Mouse (Mus musculus) adrenal gland, postnatal 10 days (tissue): ENCODE data around the gene Nt5dc1. TPM values are rescaled to one million over a fixed set of nuclear protein-coding genes. Genes with fewer than 3 reads are reported as not detected.
"Not testable (repeated sequence)": the region's sequence is repeated elsewhere in the genome, so short reads cannot be mapped to it uniquely, and the experiment has no call there.

Source experiments
- DNase-seq: peaks from one replicate; pipeline ENCODE4 v3.0.0; 2021; ENCODE audit warnings: mixed read lengths
- long read RNA-seq, 2 experiments: library from polyadenylated mRNA; stranded (forward); transcript quantifications; one replicate each; pipeline ENCODE4 v2.0.0; 2021
- total RNA-seq, 2 experiments: library from RNA; stranded (reverse); gene quantifications; 2 replicates each; pipeline ENCODE4 v1.2.3; 2021

The Nt5dc1 gene
- total RNA-seq: 10 to 100 TPM; 16.3 to 21.1 TPM
- long read RNA-seq, experiment 1, transcript Nt5dc1-201 (12 exons, 2,743 nt): major isoform, 12 of 22 reads
- long read RNA-seq, experiment 1, partial matches to known transcripts: 1 of 22 reads
- long read RNA-seq, experiment 1, other reads (novel, unspliced or antisense): 7 of 22 reads
- long read RNA-seq, experiment 2, transcript Nt5dc1-201 (12 exons, 2,743 nt): major isoform, 6 of 11 reads
- long read RNA-seq, experiment 2, partial matches to known transcripts: 0 of 11 reads
- long read RNA-seq, experiment 2, other reads (novel, unspliced or antisense): 3 of 11 reads

DNA sequence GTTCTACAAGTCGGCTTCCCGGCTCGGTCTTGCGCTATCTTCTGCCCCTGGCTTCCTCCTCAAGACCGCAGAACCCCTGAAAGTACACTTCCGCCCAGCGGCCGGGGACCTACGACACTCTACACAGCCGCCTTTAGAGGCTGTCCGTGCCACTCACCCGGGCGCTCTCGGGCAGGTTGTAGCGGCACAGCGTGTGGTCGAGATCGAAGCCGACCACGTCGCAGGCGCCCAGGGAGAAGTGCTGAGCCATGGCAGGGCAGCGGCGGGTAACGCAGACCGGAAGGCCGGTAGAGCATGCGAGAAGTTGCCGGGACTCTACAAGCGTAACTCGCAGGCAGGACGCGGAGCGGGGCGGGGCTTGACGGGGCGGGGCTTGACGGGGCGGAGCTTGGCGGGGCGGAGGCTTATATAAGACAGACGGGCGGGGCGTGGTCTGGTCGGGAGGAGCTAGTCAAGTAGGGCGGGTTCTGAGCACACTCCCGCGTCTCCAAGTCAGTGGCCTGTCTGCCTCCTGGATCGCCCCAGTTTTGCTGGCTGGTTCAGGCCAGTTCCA is at the start of gene Nt5dc1:
Nt5dc1 (minus strand) TSS at position 349 of the 553 bp plus-strand sequence.
- peak; percentile 99 for DNase-seq

DNA sequence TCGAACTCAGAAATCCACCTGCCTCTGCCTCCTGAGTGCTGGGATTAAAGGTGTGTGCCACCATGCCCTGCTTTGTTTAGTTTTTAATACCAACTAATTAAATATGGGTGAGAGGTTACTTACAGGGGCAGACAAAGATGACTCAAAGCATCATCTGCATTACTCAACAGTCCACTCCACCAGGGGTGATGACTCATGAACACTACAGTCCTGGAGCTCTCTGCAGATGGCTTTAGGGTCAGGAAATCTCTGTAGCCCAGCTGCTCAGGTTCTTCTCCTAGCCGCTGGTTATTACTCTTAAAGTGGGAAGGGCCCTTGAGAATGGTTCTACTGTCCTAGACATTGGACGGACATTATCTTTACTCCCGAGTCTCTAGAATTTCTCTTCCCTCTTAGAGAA is 46.0 kb upstream of the Nt5dc1 start:
- DNase-seq: no peak

DNA sequence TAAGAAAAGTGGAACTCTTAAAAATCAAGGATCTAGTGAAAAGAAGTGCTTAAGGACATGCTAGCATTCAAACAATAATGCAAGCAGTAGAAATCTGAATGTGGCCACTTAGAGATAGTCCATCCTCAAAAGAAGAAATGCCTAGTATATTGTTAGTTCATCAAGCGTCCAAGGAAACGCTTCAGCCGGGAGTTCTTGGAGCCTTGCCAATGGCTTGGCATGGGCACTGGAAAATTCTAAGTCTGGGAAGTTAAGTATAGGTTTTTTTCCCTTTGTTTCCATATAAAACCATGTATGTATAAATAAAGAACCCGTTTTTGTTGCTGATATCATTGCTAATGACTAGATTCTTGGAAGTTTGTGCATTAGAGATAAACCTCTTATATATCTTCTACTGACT is 43.1 kb upstream of the Nt5dc1 start:
- peak; percentile 61 for DNase-seq

DNA sequence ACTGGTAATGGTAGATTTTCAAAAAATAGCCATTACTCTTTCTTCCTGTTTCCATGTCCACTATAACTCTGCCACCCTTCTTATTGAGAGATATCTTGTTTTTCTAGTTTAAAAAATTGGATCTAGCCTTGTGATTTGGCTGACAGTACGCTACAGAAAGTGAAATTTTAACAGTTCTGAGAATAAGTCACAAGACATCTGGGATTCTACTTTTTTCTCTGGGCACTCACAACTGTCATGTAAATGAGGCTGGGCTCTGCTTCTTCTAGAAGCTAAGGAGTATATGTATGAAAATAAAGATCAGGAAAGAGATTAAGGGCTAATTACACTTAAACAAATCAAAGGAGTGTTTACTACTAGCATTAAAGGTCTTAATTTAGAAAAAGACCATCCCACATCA is 31.1 kb upstream of the Nt5dc1 start:
- DNase-seq: no peak

DNA sequence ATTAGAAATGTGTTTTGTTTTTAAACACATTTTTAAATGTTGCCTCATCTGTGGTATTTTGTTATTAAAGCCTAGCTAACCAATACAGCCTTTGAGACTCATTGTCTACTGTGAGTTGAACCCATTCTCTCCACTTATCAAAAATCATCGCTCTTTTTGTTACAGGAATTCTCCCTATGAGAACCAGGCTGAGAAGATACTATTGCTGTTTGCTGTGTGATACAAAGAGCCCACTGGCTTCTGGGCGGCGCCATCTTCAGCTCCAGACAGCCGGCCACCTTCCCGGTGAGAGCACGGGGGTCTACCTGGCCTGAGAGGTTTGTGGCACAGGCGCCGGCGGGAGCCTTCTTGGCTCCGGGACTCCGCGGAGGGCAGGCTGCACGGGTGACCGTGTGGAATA is 15.8 kb upstream of the Nt5dc1 start:
- DNase-seq: not testable (repeated sequence)

DNA sequence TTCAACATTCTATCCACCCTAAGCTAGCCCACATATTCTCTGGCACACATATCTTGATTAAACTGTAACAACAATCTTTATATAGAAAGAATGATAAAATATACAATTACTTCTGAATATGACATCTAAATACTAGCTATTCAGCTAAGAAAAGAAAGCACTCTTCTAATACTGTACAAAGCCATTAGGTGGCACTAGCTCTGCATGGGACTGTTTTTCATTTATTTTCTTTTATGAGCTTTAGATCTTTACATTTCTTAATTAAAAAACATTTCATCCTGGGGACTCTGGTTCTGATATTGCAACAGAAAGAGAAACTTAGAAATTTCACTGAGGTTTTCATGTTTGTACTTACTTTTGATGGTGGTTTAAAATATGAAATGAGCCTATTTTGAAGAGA is 13.4 kb upstream of the Nt5dc1 start:
- no peak for DNase-seq

DNA sequence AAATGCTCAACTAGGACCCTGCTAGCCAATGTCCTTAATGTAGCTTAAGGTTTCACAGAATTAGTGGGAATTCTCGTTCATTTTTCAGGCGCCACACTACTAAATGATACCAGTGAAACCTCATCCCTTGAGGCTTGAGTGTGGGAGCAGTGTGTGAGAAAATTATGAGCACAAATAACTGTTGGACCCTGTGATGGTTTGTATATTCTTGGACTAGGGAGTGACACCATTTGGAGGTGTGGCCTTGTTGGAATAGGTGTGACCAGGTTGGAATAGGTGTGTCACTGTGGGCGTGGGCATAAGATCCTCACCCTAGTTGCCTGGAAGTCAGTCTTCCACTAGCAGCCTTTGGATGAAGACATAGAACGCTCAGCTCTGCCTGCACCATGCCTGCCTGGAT is 442 bp upstream of the Nt5dc1 start:
- not testable (repeated sequence) for DNase-seq

DNA sequence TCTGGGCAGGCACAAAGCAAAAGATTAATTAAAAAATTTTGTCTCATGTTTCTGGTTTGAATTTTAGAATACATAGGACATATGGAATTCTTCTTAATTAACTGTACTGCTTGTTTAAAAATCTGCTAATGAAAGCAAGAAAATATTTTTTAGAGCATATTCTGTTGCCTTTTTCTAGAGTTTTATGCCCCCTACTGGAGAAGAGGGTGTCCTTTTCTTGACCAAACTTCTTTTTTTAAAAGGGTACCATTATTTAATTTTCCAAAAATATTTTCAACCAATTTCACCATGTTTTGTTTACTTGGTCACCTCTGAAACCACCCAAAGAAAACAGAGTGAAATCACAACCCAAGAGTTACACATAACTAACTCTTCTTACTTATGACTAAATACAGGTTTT is 19.1 kb downstream of the Nt5dc1 start:
- no peak for DNase-seq

DNA sequence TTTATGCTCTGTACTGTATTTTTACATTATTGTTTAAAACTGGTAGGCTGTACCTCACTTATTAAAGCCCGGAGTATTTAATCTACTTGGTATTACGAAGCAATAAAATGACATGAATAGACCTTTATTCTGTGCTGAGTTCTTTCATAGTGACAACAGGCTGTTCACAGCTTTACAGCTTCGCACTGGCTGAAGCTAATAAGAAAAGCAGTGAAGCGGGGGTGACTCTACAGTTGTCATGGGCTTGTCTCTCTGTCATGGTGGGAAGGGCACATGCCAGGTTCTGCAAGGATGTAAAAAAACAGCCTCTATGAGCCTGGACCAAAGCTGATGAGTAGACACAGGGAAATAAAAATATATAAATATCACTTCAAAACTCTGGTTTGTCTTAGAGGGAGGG is 21.4 kb downstream of the Nt5dc1 start:
- DNase-seq: no peak

DNA sequence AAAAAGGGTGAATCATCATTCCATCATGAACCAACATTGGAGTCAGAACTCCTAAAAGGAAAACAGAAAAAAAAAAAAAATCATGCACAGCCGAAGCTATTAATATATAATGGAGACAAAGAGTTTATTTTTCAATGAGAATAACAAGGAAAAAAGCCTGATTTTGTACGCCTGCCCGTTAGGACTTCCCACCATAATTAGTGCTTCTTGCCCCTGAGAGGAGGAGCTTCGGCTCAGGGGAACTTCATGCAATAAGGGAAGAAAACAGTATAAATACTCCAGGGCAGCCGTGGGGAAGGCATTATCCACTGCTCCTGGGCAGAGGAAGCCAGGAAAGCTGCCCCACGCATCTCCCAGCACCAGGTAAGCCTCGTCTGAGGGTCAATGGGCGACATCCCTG is 28.7 kb downstream of the Nt5dc1 start, which contains the start of gene Col10a1:
Col10a1 (plus strand) TSS at position 301 of the 400 bp plus-strand sequence.
- no peak for DNase-seq

DNA sequence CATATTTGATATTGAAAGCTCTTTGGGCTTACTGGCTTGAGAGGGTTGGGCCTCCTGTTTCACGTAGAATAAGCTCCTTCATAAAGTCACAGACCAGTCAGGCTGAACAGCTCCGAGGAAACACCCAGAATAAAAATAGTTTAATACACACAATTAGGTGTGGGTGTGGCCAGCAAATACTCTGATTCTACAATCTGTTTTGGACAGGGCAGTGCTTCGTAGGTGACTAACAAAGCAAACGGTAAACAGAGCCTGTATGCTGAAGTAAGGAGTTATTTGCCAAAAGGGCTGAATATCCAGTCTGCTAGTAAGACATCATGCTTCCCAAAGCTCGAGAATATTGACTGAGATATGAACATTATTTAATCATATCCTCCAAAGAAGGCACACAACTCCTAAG is 32.7 kb downstream of the Nt5dc1 start:
- DNase-seq: no peak

DNA sequence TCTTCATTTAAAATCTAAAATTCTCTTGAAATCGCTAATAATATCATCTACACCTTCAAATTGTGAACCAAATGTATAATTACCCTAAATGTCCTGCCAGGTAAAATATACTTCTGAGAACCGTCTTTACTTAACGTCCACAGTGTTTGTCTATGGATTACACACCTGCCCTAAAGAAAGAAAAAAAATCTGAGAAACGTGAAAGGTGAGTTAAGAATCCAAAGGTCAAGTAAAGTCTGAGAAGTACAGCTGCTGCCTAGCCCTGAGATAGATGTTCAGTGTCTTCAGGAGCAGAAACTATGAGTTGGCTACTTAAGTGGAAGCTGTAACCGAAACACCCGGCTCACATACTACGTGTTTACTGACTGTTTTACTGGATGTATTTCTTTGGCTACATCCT is 45.0 kb downstream of the Nt5dc1 start:
- no peak for DNase-seq

DNA sequence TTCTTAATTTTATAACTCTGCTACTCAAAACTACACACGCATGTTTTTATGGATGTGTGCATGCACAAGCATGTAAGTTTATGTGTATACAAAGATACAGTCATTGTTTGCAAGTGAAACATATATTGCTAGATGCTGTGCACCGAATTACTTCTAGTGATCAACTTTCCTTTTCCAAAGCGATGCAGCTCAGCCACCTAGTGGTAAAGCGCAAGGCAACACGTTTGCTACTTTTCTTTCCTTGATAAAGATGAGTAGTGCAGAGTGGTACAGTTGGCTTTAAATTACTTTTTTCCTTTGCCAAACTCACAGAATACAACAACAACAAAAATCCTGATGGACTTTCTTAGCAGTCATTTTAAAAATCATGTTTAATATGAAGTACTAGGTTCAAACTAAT is 50.2 kb downstream of the Nt5dc1 start:
- DNase-seq: no peak

DNA sequence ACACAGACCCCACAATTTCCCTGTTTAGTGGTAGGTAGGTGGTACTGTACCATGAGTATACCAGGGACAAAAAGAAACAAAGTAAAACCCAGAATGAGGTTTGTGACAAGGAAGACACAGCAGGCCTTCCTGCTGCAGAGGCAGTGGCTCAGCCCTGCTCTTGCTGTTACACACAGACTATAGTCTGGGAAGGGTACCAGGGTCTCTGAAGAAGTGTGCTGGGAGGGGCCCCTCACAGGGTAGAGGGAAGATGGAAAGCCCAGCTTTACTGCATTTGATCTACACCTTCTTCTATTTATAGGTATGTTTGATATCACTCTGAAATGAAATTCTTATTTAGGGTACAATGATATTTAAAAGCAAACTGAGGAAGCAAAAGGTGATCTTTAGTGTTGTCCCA is 54.6 kb downstream of the Nt5dc1 start:
- peak; percentile 37 for DNase-seq

DNA sequence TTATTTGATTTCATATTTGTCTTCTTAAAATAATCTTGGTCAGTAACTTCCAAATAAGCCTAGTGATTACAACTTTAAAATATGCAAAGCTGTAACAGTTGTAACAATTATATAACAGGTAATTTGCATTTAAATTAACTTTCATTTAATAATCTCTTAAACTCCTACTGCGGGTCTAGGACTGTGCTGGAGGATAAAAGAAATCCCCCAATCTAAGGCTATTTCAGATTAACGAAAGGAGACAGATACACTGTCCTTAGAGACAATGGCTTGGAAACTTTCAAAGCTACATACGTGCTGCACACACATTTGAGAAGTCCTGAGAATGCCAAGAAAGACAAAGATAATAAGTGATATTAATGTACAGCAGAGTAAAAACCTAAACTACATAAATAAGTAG is 60.1 kb downstream of the Nt5dc1 start:
- no peak for DNase-seq

DNA sequence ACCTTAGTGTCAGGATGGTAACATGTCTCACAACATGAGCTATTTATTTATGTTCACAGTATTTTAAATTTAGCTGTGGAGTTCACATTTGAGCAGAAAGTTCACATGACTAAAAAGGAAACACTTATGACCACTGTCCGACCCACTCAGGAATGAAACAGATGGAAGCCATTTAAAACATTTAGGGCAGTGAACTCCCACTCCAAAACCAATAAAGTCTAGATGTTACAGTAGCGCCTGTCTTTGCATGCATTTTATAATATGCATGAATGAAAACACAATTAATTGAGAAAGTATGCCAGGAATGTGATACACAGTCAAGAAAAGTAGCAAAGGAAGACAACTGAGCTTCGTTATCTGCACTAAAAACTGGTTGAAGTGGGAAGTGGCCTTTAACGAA is 66.2 kb downstream of the Nt5dc1 start:
- no peak for DNase-seq

DNA sequence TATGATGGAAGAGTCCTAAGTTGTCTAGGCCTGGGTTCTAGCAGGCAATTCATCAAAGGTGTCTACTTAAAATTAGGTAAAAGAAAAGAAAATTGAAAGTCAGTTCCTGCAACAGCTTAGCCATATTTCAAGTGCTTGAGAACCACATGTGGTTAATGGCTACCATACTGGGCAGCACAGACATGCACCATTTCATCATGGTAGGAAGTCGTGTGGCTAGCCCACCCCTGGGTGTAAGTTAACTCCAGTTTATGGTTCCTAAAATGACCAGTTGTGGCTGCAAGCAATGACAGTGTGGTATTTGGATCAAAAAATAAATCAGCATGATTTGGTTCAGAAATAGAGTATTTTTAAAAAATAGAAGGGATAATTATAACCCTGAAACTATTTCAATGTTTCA is 76.5 kb downstream of the Nt5dc1 start:
- DNase-seq: no peak

DNA sequence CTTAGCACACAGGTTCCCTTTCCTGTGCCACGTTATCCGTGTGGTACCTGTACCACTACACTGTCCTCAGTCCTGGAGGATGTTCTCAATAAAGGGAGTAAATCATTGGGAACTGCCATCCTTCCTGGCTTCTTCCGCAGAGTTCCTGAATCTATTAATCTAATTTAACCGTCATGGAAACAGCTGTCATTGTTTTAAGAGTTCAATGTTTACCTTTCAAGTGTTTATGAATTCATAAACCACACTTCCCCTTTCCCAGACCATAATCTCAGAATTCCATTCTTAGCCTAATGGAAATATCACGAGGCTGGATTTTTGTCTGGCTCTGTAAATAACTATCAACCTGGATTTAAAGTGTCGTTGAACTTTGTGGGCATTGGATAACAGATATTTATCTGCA is 77.3 kb downstream of the Nt5dc1 start:
- DNase-seq: no peak

DNA sequence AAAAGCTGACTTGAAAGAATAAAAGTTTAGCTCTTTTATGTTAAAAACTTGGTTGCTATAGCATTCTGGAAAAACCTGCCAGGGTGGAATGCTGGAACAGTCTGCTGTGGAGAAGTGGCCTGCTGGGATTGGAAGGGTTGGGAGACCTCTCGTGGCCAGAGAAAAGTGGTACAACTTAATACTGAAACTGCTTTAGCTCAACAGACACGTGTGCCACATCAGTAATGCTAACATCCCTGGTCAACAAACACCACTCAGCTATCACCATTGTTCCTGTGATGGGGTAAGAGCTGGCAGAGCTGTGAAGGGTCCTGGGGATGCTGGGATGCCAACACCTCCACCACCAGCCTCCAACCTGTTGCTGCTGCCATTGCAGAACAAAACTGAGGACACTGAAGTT is 90.0 kb downstream of the Nt5dc1 start:
- peak; percentile 49 for DNase-seq

DNA sequence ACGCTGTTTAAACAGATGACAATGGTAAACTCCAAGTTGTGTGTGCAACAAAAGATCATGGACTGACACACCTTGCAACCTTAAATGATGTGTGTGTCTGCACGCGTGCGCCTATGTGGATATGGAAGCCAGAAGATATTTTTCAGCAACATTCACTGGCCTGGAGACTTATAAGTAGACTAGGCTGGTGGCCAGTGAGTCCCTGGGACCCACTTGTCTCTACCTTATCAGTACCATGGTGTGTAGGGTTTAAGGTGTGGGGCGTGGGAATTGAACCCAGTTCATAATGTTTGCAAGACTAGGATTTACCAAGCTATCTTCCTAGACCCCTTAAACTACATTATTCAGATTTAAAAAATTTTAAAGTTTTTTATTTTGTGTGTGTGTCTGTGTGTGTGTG is 91.2 kb downstream of the Nt5dc1 start:
- no peak for DNase-seq

DNA sequence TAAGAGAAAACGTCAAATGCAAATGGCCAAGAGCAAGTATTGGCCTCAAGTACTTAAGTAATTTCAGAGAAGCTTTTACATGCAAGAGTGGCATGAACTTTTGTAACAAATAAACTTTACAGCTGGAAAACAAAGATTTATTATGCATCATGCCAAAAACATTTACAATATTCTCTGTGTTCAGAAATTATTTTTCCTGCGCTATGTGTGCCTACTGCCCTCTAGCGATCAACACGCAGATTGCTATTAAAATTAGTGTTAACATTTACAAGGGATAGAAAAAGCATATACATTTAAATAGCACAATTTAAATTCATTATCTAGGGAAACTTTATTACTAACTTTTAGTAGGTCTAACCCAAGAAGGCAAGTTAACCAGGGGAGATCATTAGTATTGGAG is 91.7 kb downstream of the Nt5dc1 start:
- DNase-seq: peak; percentile 9

DNA sequence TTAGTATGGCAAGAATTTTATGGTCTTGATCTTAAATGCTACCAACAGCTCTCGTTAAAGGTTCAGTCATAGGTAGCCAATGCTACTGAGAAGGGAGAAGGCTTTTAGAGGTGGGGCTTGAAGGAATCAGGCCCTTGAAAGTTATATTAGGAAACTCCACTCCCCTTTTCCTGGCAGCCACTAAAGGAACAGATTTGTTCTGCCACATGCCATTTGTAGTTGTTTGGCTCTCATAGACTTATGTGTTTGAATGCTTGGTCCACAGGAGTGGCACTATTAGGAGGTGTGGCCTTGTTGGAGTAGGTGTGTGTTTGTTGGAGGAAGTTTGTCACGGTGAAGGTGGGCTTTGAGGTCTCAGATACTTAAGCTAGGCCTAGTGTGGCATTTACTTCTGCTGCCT is 97.5 kb downstream of the Nt5dc1 start:
- no peak for DNase-seq

DNA sequence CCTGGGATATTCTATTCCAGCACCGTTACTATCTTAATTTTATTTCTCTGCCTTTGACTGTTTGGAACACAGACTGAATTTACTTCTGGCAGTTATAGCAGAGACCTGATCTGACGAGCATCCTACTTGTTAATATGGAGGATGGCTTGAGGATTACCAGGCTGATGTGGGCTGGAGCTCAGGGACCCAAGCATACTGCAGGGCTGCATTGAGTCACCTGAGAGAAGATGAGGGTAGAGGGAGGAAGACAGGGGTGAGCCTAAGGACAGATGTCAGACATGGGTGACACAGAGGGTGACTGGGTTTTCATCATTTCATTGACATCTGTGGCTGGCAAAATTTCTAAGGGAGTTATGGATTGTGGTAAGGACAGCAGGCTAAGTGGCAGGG is 101.1 kb downstream of the Nt5dc1 start:
- no peak for DNase-seq

DNA sequence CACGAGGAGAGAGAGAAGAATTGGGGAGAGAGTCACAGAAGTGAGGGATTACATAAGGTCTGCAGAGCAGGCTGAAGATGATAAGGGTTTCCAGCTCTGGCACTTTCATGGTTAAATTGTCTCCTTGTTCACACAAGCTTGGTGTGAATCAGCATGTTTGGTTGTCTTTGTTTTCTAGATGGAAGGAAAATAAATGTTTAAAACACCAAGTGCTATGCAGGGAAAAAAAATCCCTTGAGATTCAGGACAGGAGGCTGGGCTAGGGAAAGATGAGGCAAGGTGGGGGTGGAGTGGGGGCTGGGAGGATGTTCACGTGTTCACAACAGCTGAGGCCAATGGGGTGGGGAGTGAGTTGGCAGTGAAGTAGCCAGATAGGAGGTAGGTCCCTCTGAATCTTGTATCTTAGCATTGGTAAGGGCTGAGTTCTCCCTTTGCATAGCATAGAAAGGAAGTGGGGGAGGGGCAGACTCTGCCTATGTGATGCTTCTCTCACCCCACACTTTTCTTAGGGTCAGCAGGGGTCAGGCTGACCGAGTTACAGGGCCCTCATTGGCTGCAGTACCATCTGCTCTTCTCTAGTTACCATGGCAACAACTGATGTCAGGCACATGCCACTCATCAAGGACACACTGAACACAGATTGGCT is 101.7 kb downstream of the Nt5dc1 start:
- DNase-seq: peak; percentile 37
